Mouse (Mus musculus) spleen, adult 2 months (tissue): ENCODE results near the gene Zfp385b. TPM values are rescaled to one million over a fixed set of nuclear protein-coding genes. Genes with fewer than 3 reads are reported as not detected.

Experiments
- DNase-seq, 2 experiments: peaks; one replicate each; pipeline versions ENCODE4 v3.0.0 to v3.0.0-alpha.2; 2012 to 2021; ENCODE audit warnings: low spot score in 2 of 2, low read depth in 1 of 2
- H3K27ac ChIP-seq: fragments of 200-500 bp; 2 replicates; pipeline ENCODE4 v1.5.1; 2012; ENCODE audit warnings: low read length, inconsistent platforms; ENCODE audit not compliant: insufficient read depth
- H3K27me3 ChIP-seq: fragments of 200-500 bp; 2 replicates; pipeline ENCODE4 v1.6.1; 2012; ENCODE audit warnings: mild to moderate bottlenecking, moderate library complexity, low read length, inconsistent platforms; ENCODE audit not compliant: control insufficient read depth, insufficient read depth
- H3K36me3 ChIP-seq: fragments of 200-500 bp; 2 replicates; pipeline ENCODE4 v1.6.1; 2012; ENCODE audit warnings: mild to moderate bottlenecking, low read length, inconsistent platforms; ENCODE audit not compliant: control insufficient read depth, insufficient read depth
- H3K4me1 ChIP-seq: fragments of 200-500 bp; 2 replicates; pipeline ENCODE4 v1.6.1; 2011; ENCODE audit warnings: inconsistent platforms; ENCODE audit not compliant: control insufficient read depth, insufficient read depth, insufficient read length
- H3K4me3 ChIP-seq: fragments of 200-500 bp; 2 replicates; pipeline ENCODE4 v1.5.1; 2011; ENCODE audit warnings: mild to moderate bottlenecking, inconsistent platforms; ENCODE audit not compliant: insufficient read depth, insufficient read length; ENCODE audit errors: extremely low read depth
- CTCF ChIP-seq: fragments of 200-500 bp; IDR thresholded peaks from 2 replicates; pipeline ENCODE4 v1.5.1; 2011; ENCODE audit warnings: mild to moderate bottlenecking, inconsistent platforms; ENCODE audit not compliant: insufficient read depth, insufficient read length, insufficient replicate concordance; ENCODE audit errors: extremely low read depth
- POLR2A ChIP-seq: fragments of 200-500 bp; IDR thresholded peaks from 2 replicates; pipeline ENCODE4 v1.6.1; 2011; ENCODE audit warnings: low read depth, low read length, inconsistent platforms
- WGBS: fragments of 180-500 bp; shearing (Covaris S2); methylation state at CpG from one replicate; pipeline ENCODE4 v1.1.7; 2018; 5-methylcytosine and 5-hydroxymethylcytosine counted together
- polyA plus RNA-seq: library from polyadenylated mRNA; depleted of rRNA; stranded (reverse); fragments of >200 nt; gene quantifications from 2 replicates; pipeline ENCODE4 v1.2.3, GENCODE M21; 2012

Zfp385b gene
- polyA plus RNA-seq, 1 experiment = not detected

DNA sequence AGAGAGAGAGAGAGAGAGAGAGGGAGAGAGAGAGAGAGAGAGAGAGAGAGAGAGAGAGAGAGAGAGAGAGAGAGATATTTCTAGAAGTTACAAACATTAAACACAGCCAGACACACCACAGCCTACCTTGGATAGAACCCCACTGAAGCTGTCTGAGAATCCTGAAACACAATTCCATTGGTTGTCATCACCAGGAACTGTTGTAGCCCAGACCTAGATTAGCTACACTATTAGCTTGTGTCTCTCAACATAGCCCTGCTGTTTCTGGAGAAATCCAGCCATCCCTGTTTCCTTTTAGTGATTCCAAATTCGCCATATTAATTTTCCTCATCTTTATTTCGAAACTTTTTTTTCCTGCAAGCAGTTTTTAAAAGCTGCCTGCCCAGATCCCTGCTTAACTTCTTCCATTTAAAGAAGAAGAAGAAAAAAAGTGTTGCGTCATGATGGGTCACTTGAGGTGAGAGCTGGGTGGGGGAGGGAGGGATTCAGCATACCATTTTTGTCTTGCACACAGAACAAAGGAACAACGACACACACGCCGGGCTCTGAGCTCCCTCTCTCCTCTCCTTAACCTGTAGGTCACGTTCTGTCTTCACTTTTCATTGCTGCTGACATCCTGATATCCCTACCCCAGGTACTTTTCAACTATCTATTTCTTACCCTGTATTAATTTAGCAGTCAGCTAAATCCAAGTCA lies 6.8 kb upstream of the Zfp385b start:
- TF ChIP-seq POLR2A (no peak), CTCF (no peak)
- Histone ChIP-seq H3K36me3 (no peaks in the 10 kb centered on the region), H3K4me3 (no peak overlapping the region), H3K4me1 (no peaks in the 10 kb centered on the region), H3K27ac (no peak overlapping the region), H3K27me3 (no peaks in the 10 kb centered on the region)
- no peak for DNase-seq
- 64% methylated on average over 7 of the region's 7 CpGs for WGBS

GRCm38 (mm10) chr2:77823026-77823425 lies 3.6 kb upstream of the Zfp385b start:
- 87% methylated on average over 5 of the region's 5 CpGs for WGBS
- H3K27ac ChIP-seq = no peak overlapping the region

DNA sequence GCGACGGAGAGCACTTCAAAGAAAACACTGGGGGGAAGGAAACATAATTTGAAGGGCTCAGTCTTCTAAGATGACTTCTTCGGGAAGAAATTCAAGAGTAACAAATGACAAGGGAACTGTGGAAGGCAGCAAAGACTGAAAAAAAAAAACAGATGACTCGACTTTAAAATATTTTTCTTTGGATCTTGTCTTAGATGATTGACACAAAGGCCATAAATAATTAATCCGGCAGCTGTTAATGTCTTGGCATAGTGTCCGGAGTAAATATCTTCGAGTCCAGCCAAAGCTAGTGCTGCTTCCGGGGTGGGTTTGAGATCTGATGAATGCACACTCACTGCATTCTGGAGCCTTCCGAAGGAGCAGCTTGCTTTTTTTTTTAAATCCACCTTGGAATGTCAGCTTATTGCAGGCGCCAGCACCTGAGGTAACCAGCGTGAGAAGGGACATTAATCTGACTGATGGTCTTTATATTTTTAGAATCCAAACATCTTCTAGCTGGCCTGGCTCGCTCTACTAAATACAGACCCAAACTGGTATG lies 2.0 kb downstream of the Zfp385b start:
- no peak for DNase-seq
- no peak overlapping the region for H3K4me3 ChIP-seq
- WGBS = 38% methylated on average over 12 of the region's 12 CpGs
- TF ChIP-seq POLR2A (no peak), CTCF (no peak)
- no peaks in the 10 kb centered on the region for H3K4me1 ChIP-seq
- no peak overlapping the region for H3K27ac ChIP-seq
- peaks cover 8% of the 10 kb centered on the region for H3K27me3 ChIP-seq
- H3K36me3 ChIP-seq = no peaks in the 10 kb centered on the region

More at GRCm38 (mm10) chr2:77823026-77823425, 3.6 kb upstream of the Zfp385b start:
- Histone ChIP-seq H3K27me3 (no peaks in the 10 kb centered on the region), H3K4me1 (no peaks in the 10 kb centered on the region), H3K36me3 (no peaks in the 10 kb centered on the region), H3K4me3 (no peak overlapping the region)
- no peak for DNase-seq
- TF ChIP-seq POLR2A (no peak), CTCF (no peak)

DNA sequence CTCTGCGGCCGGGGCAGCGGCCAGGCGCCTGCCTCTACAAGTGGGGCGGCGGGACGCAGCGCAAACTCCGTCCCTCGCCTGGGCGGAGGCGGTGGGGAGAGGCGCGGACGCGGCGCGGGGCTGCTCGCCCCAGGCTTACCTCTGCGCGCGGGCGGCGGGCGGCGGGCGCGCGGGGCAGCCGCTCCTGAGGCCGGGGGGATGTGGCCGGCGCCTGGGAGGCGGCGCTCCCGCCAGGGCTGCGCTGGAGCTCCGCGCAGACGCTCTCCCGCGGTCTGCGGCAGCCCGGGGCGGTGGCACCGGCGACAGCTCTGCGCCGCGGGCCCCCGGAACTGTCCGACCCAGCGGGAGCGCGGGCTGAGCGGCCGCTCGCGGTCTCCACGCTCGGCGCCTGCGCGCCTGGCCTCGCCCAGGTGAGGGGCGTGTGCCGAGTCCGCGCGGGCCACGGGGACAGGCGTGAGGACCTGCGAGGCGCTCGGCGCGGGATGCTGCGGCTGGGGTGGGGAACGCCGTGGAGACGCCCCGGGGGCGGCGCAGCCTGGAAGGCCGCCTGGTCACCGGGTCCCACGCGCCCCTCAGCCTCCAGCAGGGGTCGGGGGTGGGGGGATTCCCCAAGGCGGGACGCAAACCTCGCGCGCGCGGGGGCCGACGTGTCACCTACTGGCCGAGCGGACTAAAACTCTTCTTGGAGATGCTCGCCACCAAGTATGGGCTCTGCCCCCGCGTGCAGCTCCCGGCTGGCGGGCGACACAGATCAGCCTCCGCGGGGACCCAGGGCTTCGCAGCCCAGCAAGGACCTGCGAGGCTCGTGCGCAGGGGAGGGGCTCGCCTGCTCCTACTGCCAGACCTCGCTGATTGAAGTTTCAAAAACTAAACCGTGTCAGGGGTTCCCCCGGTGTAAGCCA lies 2.8 kb downstream of the Zfp385b start:
- Histone ChIP-seq H3K4me1 (no peaks in the 10 kb centered on the region), H3K27me3 (peaks cover 8% of the 10 kb centered on the region), H3K36me3 (no peaks in the 10 kb centered on the region), H3K27ac (no peak overlapping the region), H3K4me3 (no peak overlapping the region)
- WGBS = 5% methylated on average over 100 of the region's 116 CpGs
- DNase-seq = no peak
- TF ChIP-seq POLR2A = no peak
- no peak for TF ChIP-seq CTCF

- H3K36me3 ChIP-seq = no peaks in the 10 kb centered on the region
- no peak for DNase-seq
- H3K4me3 ChIP-seq = no peak overlapping the region
- no peak overlapping the region for H3K27ac ChIP-seq
- H3K4me1 ChIP-seq = no peaks in the 10 kb centered on the region
- peaks cover 8% of the 10 kb centered on the region for H3K27me3 ChIP-seq
- no peak for TF ChIP-seq CTCF
- TF ChIP-seq POLR2A = no peak
- WGBS = 9% methylated on average over 20 of the region's 20 CpGs
Measured at GRCm38 (mm10) chr2:77815775-77816412, 3.5 kb downstream of the Zfp385b start.

- Histone ChIP-seq H3K4me3 (no peak overlapping the region), H3K36me3 (no peaks in the 10 kb centered on the region), H3K4me1 (no peaks in the 10 kb centered on the region), H3K27ac (no peak overlapping the region), H3K27me3 (peaks cover 8% of the 10 kb centered on the region)
- DNase-seq = no peak
- TF ChIP-seq POLR2A (no peak), CTCF (no peak)
- WGBS = 85% methylated on average over 8 of the region's 8 CpGs
Measured at GRCm38 (mm10) chr2:77814896-77815295, 4.5 kb downstream of the Zfp385b start.

- no peak for TF ChIP-seq POLR2A
- no peak for TF ChIP-seq CTCF
- no peaks in the 10 kb centered on the region for H3K36me3 ChIP-seq
- DNase-seq = no peak
- WGBS = 88% methylated on average over 3 of the region's 3 CpGs
- no peak overlapping the region for H3K4me3 ChIP-seq
- no peak overlapping the region for H3K27ac ChIP-seq
- H3K27me3 ChIP-seq = peaks cover 8% of the 10 kb centered on the region
- H3K4me1 ChIP-seq = no peaks in the 10 kb centered on the region
Measured at GRCm38 (mm10) chr2:77813029-77813428, 6.4 kb downstream of the Zfp385b start.
